Mouse (Mus musculus): ENCODE measurements around the gene Sema6d.

Sema6d gene

GRCm38 (mm10) chr2:124089813-124090230, at the start of gene Sema6d:
Gene Sema6d, plus strand, starts transcription at chr2:124089969.
- DNase-seq (ENCODE audit: low spot score in 2 of 2), result peak; percentile 68 to 75

- no peak for DNase-seq (ENCODE audit: low spot score in 2 of 2)
These were observed 29.9 kb upstream of the Sema6d start for GRCm38 (mm10) chr2:124059910-124060309.

- no peak for DNase-seq (ENCODE audit: low spot score in 2 of 2)
These were observed 21.4 kb upstream of the Sema6d start for GRCm38 (mm10) chr2:124068380-124068779.

GRCm38 (mm10) chr2:124070664-124071063, 19.1 kb upstream of the Sema6d start:
- DNase-seq (ENCODE audit: low spot score in 2 of 2), result no peak

- no peak for DNase-seq (ENCODE audit: low spot score in 2 of 2)
These were observed 18.4 kb upstream of the Sema6d start for GRCm38 (mm10) chr2:124071380-124071779.

- peak; percentile 65 to 74 for DNase-seq (ENCODE audit: low spot score in 2 of 2)
These were observed 717 bp downstream of the Sema6d start for GRCm38 (mm10) chr2:124090231-124091141.

GRCm38 (mm10) chr2:124099697-124100096, 9.9 kb downstream of the Sema6d start:
- no peak for DNase-seq (ENCODE audit: low spot score in 2 of 2)

- peak; percentile 82 to 83 for DNase-seq (ENCODE audit: low spot score in 2 of 2)
These were observed 10.9 kb downstream of the Sema6d start for GRCm38 (mm10) chr2:124100486-124101200.

- DNase-seq (ENCODE audit: low spot score in 2 of 2), result no peak
These were observed 11.4 kb downstream of the Sema6d start for GRCm38 (mm10) chr2:124101201-124101517.

- peak in 1 of 2 experiments; percentile 30 for DNase-seq (ENCODE audit: low spot score in 2 of 2)
These were observed 11.8 kb downstream of the Sema6d start for GRCm38 (mm10) chr2:124101580-124101979.

GRCm38 (mm10) chr2:124103277-124103676, 13.5 kb downstream of the Sema6d start:
- DNase-seq (ENCODE audit: low spot score in 2 of 2), result no peak

GRCm38 (mm10) chr2:124118469-124119243, 28.9 kb downstream of the Sema6d start:
- DNase-seq (ENCODE audit: low spot score in 2 of 2), result no peak

GRCm38 (mm10) chr2:124120355-124120754, 30.6 kb downstream of the Sema6d start:
- no peak for DNase-seq (ENCODE audit: low spot score in 2 of 2)

GRCm38 (mm10) chr2:124121539-124121938, 31.8 kb downstream of the Sema6d start:
- DNase-seq (ENCODE audit: low spot score in 2 of 2), result no peak

GRCm38 (mm10) chr2:124125504-124125903, 35.7 kb downstream of the Sema6d start:
- no peak for DNase-seq (ENCODE audit: low spot score in 2 of 2)

- DNase-seq (ENCODE audit: low spot score in 2 of 2), result no peak
These were observed 37.1 kb downstream of the Sema6d start for GRCm38 (mm10) chr2:124126853-124127252.

GRCm38 (mm10) chr2:124130876-124131275, 41.1 kb downstream of the Sema6d start:
- peak in 1 of 2 experiments; percentile 39 for DNase-seq (ENCODE audit: low spot score in 2 of 2)

- no peak for DNase-seq (ENCODE audit: low spot score in 2 of 2)
These were observed 51.8 kb downstream of the Sema6d start for GRCm38 (mm10) chr2:124141510-124142044.

- DNase-seq (ENCODE audit: low spot score in 2 of 2), result no peak
These were observed 55.8 kb downstream of the Sema6d start for GRCm38 (mm10) chr2:124145528-124145927.

GRCm38 (mm10) chr2:124158158-124158557, 68.4 kb downstream of the Sema6d start:
- DNase-seq (ENCODE audit: low spot score in 2 of 2), result no peak

- peak; percentile 26 to 36 for DNase-seq (ENCODE audit: low spot score in 2 of 2)
These were observed 72.3 kb downstream of the Sema6d start for GRCm38 (mm10) chr2:124162001-124162599.
